Mouse (Mus musculus) lung, postnatal 10 days (tissue): ENCODE data around the gene Ntn5.
A peak's percentile ranks its signal among the peaks of the same experiment; 100 is the strongest.

Source experiments
- DNase-seq: peaks from one replicate; pipeline ENCODE4 v3.0.0; 2021

Gene Ntn5

DNA sequence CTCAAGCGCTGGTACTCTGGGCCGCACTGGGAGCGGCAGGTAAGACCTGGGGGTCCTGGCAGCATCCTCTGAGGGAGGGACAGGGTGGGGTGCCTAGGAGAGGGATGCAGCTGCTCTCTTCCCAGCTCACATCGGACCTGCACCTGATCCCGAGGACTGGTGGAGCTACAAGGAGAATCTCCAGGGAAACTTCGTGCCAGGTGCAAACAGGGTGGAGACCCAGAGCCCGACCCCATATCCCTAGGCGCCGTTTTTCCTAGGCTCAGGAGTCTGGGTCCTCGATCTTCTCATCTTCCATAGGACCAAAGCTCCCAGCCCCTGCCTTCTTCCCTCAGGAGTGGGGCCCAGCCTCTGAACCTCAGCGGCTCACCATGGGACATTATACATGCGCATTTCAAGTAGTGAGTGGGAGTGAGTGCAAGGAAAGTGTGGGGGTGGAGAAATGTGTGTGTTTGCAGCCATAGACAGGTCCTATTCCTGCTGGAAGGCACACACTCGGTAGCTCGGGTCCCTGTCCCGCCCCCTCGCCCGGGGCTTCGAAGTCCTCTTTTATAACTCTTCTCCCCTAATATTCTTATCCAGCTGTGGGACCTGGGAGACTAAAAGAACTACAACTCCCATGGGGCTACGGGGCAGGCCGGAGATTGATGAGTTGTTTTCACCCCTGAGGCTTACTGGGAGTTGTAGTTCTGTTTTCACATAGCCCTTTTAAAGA is 16.6 kb downstream of the Ntn5 start:
- DNase-seq: peak; percentile 88

GRCm38 (mm10) chr7:45701072-45701471 is 17.2 kb downstream of the Ntn5 start:
- no peak for DNase-seq

DNA sequence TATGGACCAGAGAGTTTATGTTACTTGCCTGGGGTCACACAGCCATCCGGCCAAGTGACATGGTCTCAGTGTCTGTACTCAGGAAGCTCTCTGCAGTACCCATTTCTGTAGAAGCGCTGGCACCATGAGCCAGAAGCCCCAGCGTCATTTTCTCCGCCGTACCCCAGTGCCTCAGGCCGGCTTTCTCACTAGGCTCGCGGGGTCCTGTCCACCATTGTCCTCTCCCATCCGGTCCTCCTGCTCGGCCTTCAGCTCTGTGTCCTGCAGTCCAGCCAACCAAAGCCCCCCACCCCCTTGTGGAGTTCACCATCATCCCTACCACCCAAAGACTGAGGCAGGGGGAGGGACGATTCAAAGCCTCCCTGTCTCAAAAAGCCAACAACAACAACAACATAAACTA is 17.8 kb downstream of the Ntn5 start:
- DNase-seq: no peak

DNA sequence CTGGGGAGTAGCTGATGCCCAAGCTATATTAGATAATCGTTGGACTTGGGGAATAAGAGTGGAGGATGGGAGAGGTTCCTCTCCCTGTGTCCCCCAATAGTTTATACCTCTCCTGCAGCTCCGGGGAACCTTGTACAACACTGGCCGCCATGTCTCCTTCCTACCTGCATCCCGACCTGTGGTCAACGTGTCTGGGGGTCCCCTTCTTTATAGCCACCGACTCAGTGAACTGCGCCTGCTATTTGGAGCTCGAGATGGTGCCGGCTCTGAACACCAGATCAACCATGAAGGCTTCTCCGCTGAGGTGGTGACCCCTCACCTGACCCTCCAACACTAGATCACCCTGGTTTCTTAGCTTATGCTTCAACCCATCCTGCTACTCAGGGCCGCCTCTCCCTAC is 18.5 kb downstream of the Ntn5 start:
- no peak for DNase-seq

DNA sequence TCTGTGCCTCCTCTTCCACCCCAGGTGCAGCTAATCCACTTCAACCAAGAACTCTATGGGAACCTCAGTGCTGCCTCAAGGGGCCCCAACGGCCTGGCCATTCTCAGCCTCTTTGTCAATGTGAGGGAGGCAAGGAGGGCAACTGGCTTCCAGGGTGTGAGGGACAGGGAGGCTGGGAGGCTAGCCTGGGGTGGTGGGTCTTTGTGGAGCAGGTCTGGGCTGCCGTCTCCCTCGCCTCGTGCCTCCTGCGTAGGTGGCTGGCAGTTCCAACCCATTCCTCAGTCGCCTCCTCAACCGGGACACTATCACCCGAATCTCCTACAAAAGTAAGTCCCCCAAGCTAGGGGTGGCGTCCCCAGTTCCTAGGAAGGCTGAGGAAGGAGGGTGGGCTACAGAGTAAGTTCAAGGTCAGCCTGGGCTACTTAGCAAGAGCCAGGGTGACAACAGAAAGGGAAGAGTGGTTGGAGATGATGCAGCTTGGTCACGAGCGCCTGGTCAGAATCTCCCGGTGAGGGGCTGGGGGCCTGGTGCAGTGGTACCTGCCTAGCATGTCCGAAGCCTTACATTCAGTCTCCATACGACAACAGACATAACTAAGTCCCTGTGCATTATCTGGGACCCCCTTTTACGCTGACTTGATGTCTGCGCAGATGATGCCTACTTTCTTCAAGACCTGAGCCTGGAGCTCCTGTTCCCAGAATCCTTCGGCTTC is 19.1 kb downstream of the Ntn5 start:
- no peak for DNase-seq

GRCm38 (mm10) chr7:45703521-45704033 is 19.8 kb downstream of the Ntn5 start:
- no peak for DNase-seq

DNA sequence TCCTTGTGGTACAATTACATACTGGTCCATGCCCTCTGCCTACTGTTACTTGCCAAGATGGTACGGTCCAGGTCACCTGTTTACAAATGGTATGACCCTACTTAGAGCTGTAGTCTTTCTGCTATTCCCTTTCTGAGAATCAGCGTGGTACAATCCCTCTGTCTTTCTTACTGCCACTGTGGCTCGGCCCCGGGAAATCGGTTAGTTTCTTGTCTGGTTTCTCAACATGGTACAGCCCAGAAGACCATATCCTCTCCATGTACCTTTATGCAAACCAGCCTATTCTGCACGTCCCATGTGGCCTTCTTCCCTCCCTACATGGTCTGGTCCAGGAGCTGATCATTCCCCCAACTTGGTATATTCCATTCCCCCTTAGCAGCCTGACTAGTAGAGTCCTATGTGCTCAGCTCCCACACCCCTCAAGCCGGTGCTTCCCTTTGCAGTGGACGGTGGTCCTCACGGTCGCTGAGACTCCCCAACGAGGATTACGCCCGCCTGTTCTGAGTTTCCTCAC is 20.3 kb downstream of the Ntn5 start:
- DNase-seq: peak; percentile 80

GRCm38 (mm10) chr7:45704730-45705442 is 21.1 kb downstream of the Ntn5 start, which contains the start of gene Dbp:
TSS of gene Dbp (plus strand) at chr7:45705088.
- DNase-seq: peak; percentile 100

GRCm38 (mm10) chr7:45705443-45705864 is 21.6 kb downstream of the Ntn5 start:
- peak; percentile 47 for DNase-seq

- peak; percentile 93 for DNase-seq
These were observed 22.1 kb downstream of the Ntn5 start for GRCm38 (mm10) chr7:45705873-45706281.

- DNase-seq: peak; percentile 93
These were observed 23.0 kb downstream of the Ntn5 start for GRCm38 (mm10) chr7:45706721-45707241.

- DNase-seq: peak; percentile 99
These were observed 23.6 kb downstream of the Ntn5 start for GRCm38 (mm10) chr7:45707375-45707967.

GRCm38 (mm10) chr7:45708221-45708761 is 24.5 kb downstream of the Ntn5 start:
- peak; percentile 43 for DNase-seq

- peak; percentile 20 for DNase-seq
These were observed 25.2 kb downstream of the Ntn5 start for GRCm38 (mm10) chr7:45709036-45709435.

GRCm38 (mm10) chr7:45709677-45710355 is 26.0 kb downstream of the Ntn5 start:
- DNase-seq: no peak

DNA sequence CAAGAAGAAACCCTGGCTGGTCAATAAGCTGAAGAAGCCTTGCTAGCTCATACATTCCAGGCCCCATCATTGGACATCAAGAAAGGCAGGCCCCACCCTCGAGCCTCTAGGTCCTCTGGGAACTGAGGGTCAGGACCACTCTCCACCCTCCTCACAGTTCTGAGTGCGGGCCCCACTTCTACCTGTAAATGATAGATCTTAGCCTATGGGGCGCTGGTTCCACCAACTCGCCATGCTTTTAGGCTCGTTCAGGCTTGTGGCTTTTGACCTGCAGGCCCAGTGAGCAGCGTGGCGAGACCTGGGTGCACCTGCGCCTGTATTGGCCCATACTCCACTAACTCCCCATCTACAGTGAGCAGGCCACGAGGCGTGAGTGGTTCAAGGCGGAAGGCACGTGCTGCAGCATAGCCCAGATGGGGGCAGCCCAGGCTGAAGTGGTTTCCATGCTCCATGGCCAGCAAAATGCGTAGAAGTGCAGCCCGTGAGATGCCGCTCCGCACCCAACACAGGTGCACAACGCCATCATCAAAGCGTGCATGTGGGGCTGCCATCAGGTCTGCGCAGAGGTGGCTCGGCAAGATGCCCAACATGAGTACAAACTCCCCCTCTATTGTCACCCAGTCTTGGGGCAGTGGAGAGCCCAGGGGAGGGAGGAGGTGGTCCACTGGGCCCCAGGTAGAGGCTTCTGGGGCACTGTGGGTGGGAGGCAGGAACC is 26.8 kb downstream of the Ntn5 start:
- DNase-seq: no peak

DNA sequence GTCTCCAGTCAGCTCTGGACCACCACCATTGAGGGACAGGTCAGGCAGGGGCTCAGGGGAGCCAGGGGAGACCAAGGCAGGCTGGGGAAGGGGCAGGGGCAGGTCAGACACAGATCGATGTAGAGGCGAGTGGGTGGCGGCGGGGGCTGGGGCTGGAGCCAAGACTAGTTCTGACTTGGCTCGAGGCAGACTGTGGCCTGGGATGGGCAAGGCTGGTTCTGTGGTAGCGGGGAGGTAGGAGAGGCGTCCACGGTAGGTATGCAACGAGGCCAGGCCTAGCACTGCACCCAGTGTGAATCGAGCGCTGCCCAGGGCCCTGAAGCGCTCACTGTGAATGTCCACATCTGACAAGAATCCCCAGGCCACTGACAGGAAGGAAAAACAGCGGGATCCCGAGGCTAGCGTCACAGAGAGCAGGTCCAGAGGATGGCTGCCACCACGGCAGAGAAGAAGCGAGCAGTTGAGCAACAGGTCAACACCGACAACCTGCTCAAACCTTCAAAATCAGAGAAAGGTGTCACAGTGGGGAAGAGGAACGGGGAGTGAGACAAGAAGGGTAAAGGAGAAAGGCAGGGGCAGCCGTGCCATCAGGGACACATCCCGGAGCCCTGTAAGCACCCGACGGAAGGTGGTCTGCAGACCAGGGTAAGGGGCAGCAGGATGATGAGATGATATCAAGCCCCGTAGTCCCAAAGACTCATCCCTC is 27.6 kb downstream of the Ntn5 start:
- DNase-seq: no peak

- DNase-seq: peak; percentile 82
These were observed 28.4 kb downstream of the Ntn5 start for GRCm38 (mm10) chr7:45712022-45712757.

DNA sequence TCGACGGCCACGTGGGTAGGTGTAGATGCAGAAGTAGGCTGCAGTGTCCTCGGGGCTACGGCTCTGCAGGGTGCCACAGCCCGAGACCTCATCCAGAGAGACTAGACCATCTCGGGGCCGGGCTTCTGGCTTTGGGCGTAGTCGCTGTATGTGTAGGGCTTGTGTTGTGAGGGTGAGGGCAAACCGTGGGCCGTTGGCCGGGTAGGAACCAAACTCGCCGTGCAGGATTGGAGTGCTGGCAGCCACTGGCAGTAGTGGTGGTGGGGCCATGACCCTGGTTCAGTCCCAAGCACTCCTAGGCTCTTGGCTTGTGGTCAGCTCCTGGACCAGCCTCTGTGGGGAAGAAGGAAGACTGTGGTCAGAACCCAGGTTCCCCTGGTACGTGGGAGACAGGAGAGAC is 29.6 kb downstream of the Ntn5 start:
- no peak for DNase-seq
